Mouse (Mus musculus): ENCODE results near the gene Rnaseh2c. TPM values are rescaled to one million over a fixed set of nuclear protein-coding genes. Genes with fewer than 3 reads are reported as not detected.

Rnaseh2c gene
- total and polyA plus RNA-seq, 2 experiments from 2014 or later = 27.1 to 50.9 TPM

GRCm38 (mm10) chr19:5559631-5560456, 41.8 kb upstream of the Rnaseh2c start:
- DNase-seq (ENCODE audit: low spot score) (no peak), ATAC-seq (ENCODE audit: low FRiP score) (no peak)
- WGBS = 2% methylated on average over 62 of the region's 69 CpGs
- Histone ChIP-seq H3K9me3 (ENCODE audit: low read length) (no peaks in the 10 kb centered on the region), H3K27me3 (ENCODE audit: insufficient read depth, low read length) (peaks cover 68% of the 10 kb centered on the region), H3K27ac (ENCODE audit: low read depth, low read length) (no peak overlapping the region), H3K4me1 (ENCODE audit: insufficient read depth, low read length) (0 out of 2 replicates have a peak, but pooled peaks cover 6% of the 10 kb centered on the region), H3K4me2 (ENCODE audit: low read depth, low read length, poor library complexity, severe bottlenecking) (peak overlapping the region; percentile 66), H3K9ac (replicated peaks; ENCODE audit: low read length, poor library complexity, severe bottlenecking) (no peak overlapping the region), H3K36me3 (ENCODE audit: insufficient read depth, low read length) (no peaks in the 10 kb centered on the region), H3K4me3 (ENCODE audit: low read depth, low read length) (peak overlapping the region; percentile 40)
- no peak for TF ChIP-seq CTCF (IDR thresholded peaks at IDR 0.05)

GRCm38 (mm10) chr19:5560457-5561041, 41.1 kb upstream of the Rnaseh2c start, which contains the start of gene Ovol1:
Gene Ovol1 (minus strand): TSS chr19:5560646.
- no peaks in the 10 kb centered on the region for H3K9me3 ChIP-seq (ENCODE audit: low read length)
- 0 out of 2 replicates have a peak within 1 kb of the TSS, but pooled peaks have one; percentile 9 for H3K9ac ChIP-seq (replicated peaks; ENCODE audit: low read length, poor library complexity, severe bottlenecking)
- H3K36me3 ChIP-seq (ENCODE audit: insufficient read depth, low read length) = no peaks in the 10 kb centered on the region
- ATAC-seq (ENCODE audit: low FRiP score) (no peak), DNase-seq (ENCODE audit: low spot score) (no peak)
- H3K4me1 ChIP-seq (ENCODE audit: insufficient read depth, low read length) = 0 out of 2 replicates have a peak, but pooled peaks cover 6% of the 10 kb centered on the region
- H3K27me3 ChIP-seq (ENCODE audit: insufficient read depth, low read length) = peaks cover 68% of the 10 kb centered on the region
- no peak for TF ChIP-seq CTCF (IDR thresholded peaks at IDR 0.05)
- peak within 1 kb of the TSS; percentile 40 for H3K4me3 ChIP-seq (ENCODE audit: low read depth, low read length)
- WGBS = under 1% methylated on average over 56 of the region's 57 CpGs
- peak within 1 kb of the TSS; percentile 66 for H3K4me2 ChIP-seq (ENCODE audit: low read depth, low read length, poor library complexity, severe bottlenecking)
- H3K27ac ChIP-seq (ENCODE audit: low read depth, low read length) = no peak within 1 kb of the TSS

- H3K4me1 ChIP-seq (ENCODE audit: insufficient read depth, low read length) = 0 out of 2 replicates have a peak, but pooled peaks cover 6% of the 10 kb centered on the region
- H3K27ac ChIP-seq (ENCODE audit: low read depth, low read length) = no peak overlapping the region
- DNase-seq (ENCODE audit: low spot score) (no peak), ATAC-seq (ENCODE audit: low FRiP score) (no peak)
- no peaks in the 10 kb centered on the region for H3K9me3 ChIP-seq (ENCODE audit: low read length)
- H3K4me2 ChIP-seq (ENCODE audit: low read depth, low read length, poor library complexity, severe bottlenecking) = peak overlapping the region; percentile 66
- no peak overlapping the region for H3K9ac ChIP-seq (replicated peaks; ENCODE audit: low read length, poor library complexity, severe bottlenecking)
- WGBS = 21% methylated on average over 10 of the region's 10 CpGs
- H3K27me3 ChIP-seq (ENCODE audit: insufficient read depth, low read length) = peaks cover 70% of the 10 kb centered on the region
- no peaks in the 10 kb centered on the region for H3K36me3 ChIP-seq (ENCODE audit: insufficient read depth, low read length)
- TF ChIP-seq CTCF (IDR thresholded peaks at IDR 0.05) = no peak
- H3K4me3 ChIP-seq (ENCODE audit: low read depth, low read length) = peak overlapping the region; percentile 40
These were observed 40.4 kb upstream of the Rnaseh2c start for GRCm38 (mm10) chr19:5561252-5561790.

GRCm38 (mm10) chr19:5561886-5562285, 39.8 kb upstream of the Rnaseh2c start:
- DNase-seq (ENCODE audit: low spot score) = no peak
- ATAC-seq (ENCODE audit: low FRiP score) = no peak
- no peaks in the 10 kb centered on the region for H3K9me3 ChIP-seq (ENCODE audit: low read length)
- no peak overlapping the region for H3K27ac ChIP-seq (ENCODE audit: low read depth, low read length)
- 0 out of 2 replicates have a peak, but pooled peaks cover 6% of the 10 kb centered on the region for H3K4me1 ChIP-seq (ENCODE audit: insufficient read depth, low read length)
- peaks cover 67% of the 10 kb centered on the region for H3K27me3 ChIP-seq (ENCODE audit: insufficient read depth, low read length)
- H3K36me3 ChIP-seq (ENCODE audit: insufficient read depth, low read length) = no peaks in the 10 kb centered on the region
- H3K4me3 ChIP-seq (ENCODE audit: low read depth, low read length) = no peak overlapping the region
- no peak for TF ChIP-seq CTCF (IDR thresholded peaks at IDR 0.05)
- H3K4me2 ChIP-seq (ENCODE audit: low read depth, low read length, poor library complexity, severe bottlenecking) = no peak overlapping the region
- H3K9ac ChIP-seq (replicated peaks; ENCODE audit: low read length, poor library complexity, severe bottlenecking) = no peak overlapping the region
- 72% methylated on average over 3 of the region's 3 CpGs for WGBS

- no peaks in the 10 kb centered on the region for H3K36me3 ChIP-seq (ENCODE audit: insufficient read depth, low read length)
- 89% methylated on average over 10 of the region's 10 CpGs for WGBS
- no peak overlapping the region for H3K4me2 ChIP-seq (ENCODE audit: low read depth, low read length, poor library complexity, severe bottlenecking)
- no peak overlapping the region for H3K27ac ChIP-seq (ENCODE audit: low read depth, low read length)
- H3K4me1 ChIP-seq (ENCODE audit: insufficient read depth, low read length) = 0 out of 2 replicates have a peak, but pooled peaks cover 6% of the 10 kb centered on the region
- H3K9me3 ChIP-seq (ENCODE audit: low read length) = no peaks in the 10 kb centered on the region
- ATAC-seq (ENCODE audit: low FRiP score) (no peak), DNase-seq (ENCODE audit: low spot score) (no peak)
- peaks cover 59% of the 10 kb centered on the region for H3K27me3 ChIP-seq (ENCODE audit: insufficient read depth, low read length)
- no peak for TF ChIP-seq CTCF (IDR thresholded peaks at IDR 0.05)
- H3K4me3 ChIP-seq (ENCODE audit: low read depth, low read length) = no peak overlapping the region
- no peak overlapping the region for H3K9ac ChIP-seq (replicated peaks; ENCODE audit: low read length, poor library complexity, severe bottlenecking)
These were observed 38.9 kb upstream of the Rnaseh2c start for GRCm38 (mm10) chr19:5562776-5563175.

All from midbrain, postnatal 0 days (tissue).